Mouse (Mus musculus) ES-E14 (cell line): Measurements from ENCODE around the gene Kcnq5.

Experiments used
- MAFK ChIP-seq: IDR thresholded peaks from 2 replicates; pipeline ENCODE4 v1.6.1; 2014; ENCODE audit warnings: mild to moderate bottlenecking, low read depth, low read length, inconsistent platforms; ENCODE audit not compliant: insufficient read depth
- ZC3H11A ChIP-seq: IDR thresholded peaks from 2 replicates; pipeline ENCODE4 v1.6.1; 2012; ENCODE audit warnings: low read depth, mild to moderate bottlenecking, inconsistent platforms, low read length, borderline replicate concordance

DNA sequence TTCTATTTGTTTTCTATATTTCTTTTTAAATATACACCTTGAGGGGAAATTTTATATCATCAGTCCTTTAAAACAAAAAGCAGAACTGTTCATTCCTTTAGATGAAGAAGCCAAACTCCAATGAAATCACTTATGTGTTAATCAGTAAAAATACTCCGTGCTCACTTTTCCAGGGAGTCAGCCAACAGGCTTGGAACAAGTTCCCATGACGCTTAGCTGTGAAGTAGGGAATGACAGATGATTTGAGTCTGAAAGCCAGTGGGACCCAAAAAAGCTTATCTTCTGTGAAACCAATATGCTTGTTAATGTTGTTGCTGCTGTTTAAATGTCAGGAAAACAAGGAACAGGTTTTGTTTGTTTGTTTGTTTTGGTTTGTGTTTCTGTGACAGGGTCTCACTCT lies 326.3 kb downstream of the Kcnq5 start:
- no peak for TF ChIP-seq MAFK
- TF ChIP-seq ZC3H11A: no peak
